Mouse (Mus musculus) C2C12 (cell line): ENCODE measurements at regions not wholly inside any gene's neighbourhood (a gene's known extent, or its start where the extent isn't known, plus 50 kb on each side); places are given as distances from the start of the nearest gene placed in this dataset.

Source experiments
- H3K27me3 ChIP-seq: one replicate; pipeline ENCODE4 v1.6.1; 2011; ENCODE audit not compliant: control insufficient read depth, insufficient read depth, insufficient read length
- H3K36me3 ChIP-seq: one replicate; pipeline ENCODE4 v1.6.1; 2011; ENCODE audit not compliant: control insufficient read depth, insufficient read depth
- H3K4me3 ChIP-seq: one replicate; pipeline ENCODE4 v1.5.1; 2011; ENCODE audit warnings: mild to moderate bottlenecking, control low read depth; ENCODE audit not compliant: poor library complexity, insufficient read depth, severe bottlenecking
- H3K79me2 ChIP-seq: one replicate; pipeline ENCODE4 v1.6.1; 2011; ENCODE audit not compliant: control insufficient read depth, insufficient read depth
- H3K79me3 ChIP-seq: one replicate; pipeline ENCODE4 v1.6.1; 2011; ENCODE audit warnings: low read depth, control low read depth
- H3ac ChIP-seq: one replicate; pipeline ENCODE3; 2011; ENCODE audit warnings: low read depth; ENCODE audit not compliant: control insufficient read depth, insufficient read length
- CEBPB ChIP-seq: IDR thresholded peaks from one replicate; pipeline ENCODE4 v1.6.1; 2011; ENCODE audit warnings: low read depth, mild to moderate bottlenecking, control low read depth, moderate library complexity
- CTCF ChIP-seq: IDR thresholded peaks from one replicate; pipeline ENCODE4 v1.5.1; 2011; ENCODE audit not compliant: control insufficient read depth, insufficient read depth, insufficient read length
- FOSL1 ChIP-seq: IDR thresholded peaks from one replicate; pipeline ENCODE4 v1.8.0; 2011; ENCODE audit warnings: mild to moderate bottlenecking, low read length; ENCODE audit not compliant: poor library complexity, insufficient read depth, severe bottlenecking
- MAX ChIP-seq: IDR thresholded peaks from one replicate; pipeline ENCODE4 v1.6.1; 2011; ENCODE audit warnings: mild to moderate bottlenecking, control low read depth
- MYOD1 ChIP-seq: IDR thresholded peaks from one replicate; pipeline ENCODE4 v1.6.1; 2011; ENCODE audit warnings: low read depth; ENCODE audit not compliant: control insufficient read depth, insufficient read length
- MYOG ChIP-seq: IDR thresholded peaks from one replicate; pipeline ENCODE4 v1.6.1; 2011; ENCODE audit not compliant: control insufficient read depth, insufficient read length; ENCODE audit errors: extremely low read depth
- USF1 ChIP-seq: IDR thresholded peaks from one replicate; pipeline ENCODE4 v1.6.1; 2011; ENCODE audit warnings: low read depth, mild to moderate bottlenecking, control low read depth, moderate library complexity

DNA sequence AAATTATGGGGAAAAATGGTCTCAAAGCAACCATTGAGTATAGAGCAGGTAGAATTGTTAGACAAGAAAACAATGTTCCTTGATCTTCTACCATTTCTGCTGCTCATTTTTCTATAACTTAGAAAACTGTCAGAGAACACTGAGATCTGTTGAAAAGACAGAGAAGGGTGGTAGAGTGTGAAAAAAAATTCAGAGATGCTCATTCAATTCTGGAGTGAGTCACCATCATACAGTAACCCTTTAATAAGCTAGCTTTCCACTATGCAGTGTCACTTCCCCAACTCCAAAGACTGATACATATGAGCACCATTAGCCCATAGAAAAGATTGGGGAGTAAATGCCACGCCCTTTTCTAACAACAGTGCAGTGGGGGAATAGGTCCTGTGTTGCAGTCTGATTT is 752.5 kb upstream of the Acvr2a start:
- no peak overlapping the region for H3K4me3 ChIP-seq
- TF ChIP-seq CEBPB (no peak), CTCF (no peak), MAX (no peak), FOSL1 (no peak), MYOD1 (no peak), MYOG (no peak)
- no peaks in the 10 kb centered on the region for H3K27me3 ChIP-seq

DNA sequence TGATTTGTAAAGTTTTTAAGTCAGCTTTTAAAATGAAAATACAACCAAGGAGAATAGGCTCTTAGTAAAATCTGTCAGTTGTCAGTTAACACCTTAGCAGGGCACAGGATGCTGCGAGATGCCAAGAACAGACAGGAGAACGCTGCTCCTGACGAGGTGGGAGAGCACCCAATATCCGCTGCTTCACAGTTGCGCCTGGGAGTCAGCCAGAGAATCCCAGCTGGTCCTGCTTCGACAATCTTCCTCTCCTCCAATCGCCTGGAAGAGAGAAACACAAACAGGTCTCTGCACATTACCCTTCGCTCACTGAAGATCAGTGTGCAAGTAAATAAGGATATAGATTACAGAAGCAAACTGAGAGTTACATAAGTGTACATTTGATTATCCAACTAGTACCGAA is 750.5 kb upstream of the Acvr2a start:
- H3K4me3 ChIP-seq, result no peak overlapping the region
- no peaks in the 10 kb centered on the region for H3K79me2 ChIP-seq
- H3K27me3 ChIP-seq, result no peaks in the 10 kb centered on the region
- no peaks in the 10 kb centered on the region for H3K36me3 ChIP-seq
- no peaks in the 10 kb centered on the region for H3K79me3 ChIP-seq
- TF ChIP-seq MYOD1 (no peak), CEBPB (no peak), MYOG (no peak), USF1 (no peak), CTCF (no peak)
- no peak overlapping the region for H3ac ChIP-seq

More for the DNA sequence above, 752.5 kb upstream of the Acvr2a start:
- Histone ChIP-seq H3ac (no peak overlapping the region), H3K79me2 (no peaks in the 10 kb centered on the region), H3K36me3 (no peaks in the 10 kb centered on the region), H3K79me3 (no peaks in the 10 kb centered on the region)

- Histone ChIP-seq H3K36me3 (no peaks in the 10 kb centered on the region), H3K79me2 (no peaks in the 10 kb centered on the region), H3K79me3 (no peaks in the 10 kb centered on the region), H3K27me3 (no peaks in the 10 kb centered on the region), H3K4me3 (no peak overlapping the region), H3ac (no peak overlapping the region)
- TF ChIP-seq USF1, result no peak
- TF ChIP-seq MYOD1, result no peak
- TF ChIP-seq FOSL1, result no peak
- no peak for TF ChIP-seq CTCF
- no peak for TF ChIP-seq CEBPB
- TF ChIP-seq MAX, result no peak
- TF ChIP-seq MYOG, result no peak
These were observed 748.7 kb upstream of the Acvr2a start for GRCm38 (mm10) chr2:48065162-48065561.

- H3K36me3 ChIP-seq, result no peaks in the 10 kb centered on the region
- TF ChIP-seq MYOD1 (no peak), CEBPB (no peak), USF1 (no peak)
- H3K79me3 ChIP-seq, result no peaks in the 10 kb centered on the region
- no peaks in the 10 kb centered on the region for H3K27me3 ChIP-seq
- no peak overlapping the region for H3K4me3 ChIP-seq
- H3K79me2 ChIP-seq, result no peaks in the 10 kb centered on the region
- no peak overlapping the region for H3ac ChIP-seq
These were observed 731.6 kb upstream of the Acvr2a start for GRCm38 (mm10) chr2:48082120-48082799.

GRCm38 (mm10) chr2:48098287-48098686 is 715.6 kb upstream of the Acvr2a start:
- H3ac ChIP-seq, result no peak overlapping the region
- TF ChIP-seq USF1, result no peak
- H3K79me3 ChIP-seq, result no peaks in the 10 kb centered on the region
- no peaks in the 10 kb centered on the region for H3K27me3 ChIP-seq
- H3K36me3 ChIP-seq, result no peaks in the 10 kb centered on the region
- no peaks in the 10 kb centered on the region for H3K79me2 ChIP-seq
- H3K4me3 ChIP-seq, result no peak overlapping the region

DNA sequence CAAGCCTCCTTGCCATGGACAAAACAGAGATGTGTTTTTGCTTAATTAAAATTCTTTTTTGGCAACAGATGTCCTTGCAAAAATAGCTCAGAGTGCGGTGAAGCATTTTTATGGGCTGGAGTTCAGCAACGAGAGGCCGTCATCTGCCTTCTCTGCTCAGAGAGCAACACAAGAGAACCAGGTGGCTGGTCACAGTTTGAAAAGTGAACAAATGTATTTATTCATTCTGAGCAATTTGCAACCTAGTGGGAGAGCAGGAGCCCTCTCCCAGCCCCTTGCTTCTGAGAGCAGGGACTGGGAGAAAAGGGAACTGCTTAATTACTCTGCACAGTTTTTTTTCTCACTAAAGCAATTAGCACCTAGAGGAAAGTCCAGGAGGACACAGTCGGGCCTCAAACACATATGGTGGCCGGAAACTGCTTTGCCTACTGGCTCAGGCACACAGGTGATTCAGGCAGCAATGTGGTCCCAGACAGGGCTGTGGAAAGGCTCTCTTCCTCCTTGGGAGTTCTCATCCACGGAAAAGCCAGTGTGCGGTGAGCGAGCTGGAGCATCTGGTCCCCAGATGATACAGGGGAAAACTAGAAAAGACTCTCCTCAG is 714.9 kb upstream of the Acvr2a start:
- Histone ChIP-seq H3K4me3 (no peak overlapping the region), H3K79me3 (no peaks in the 10 kb centered on the region), H3K79me2 (no peaks in the 10 kb centered on the region), H3K36me3 (no peaks in the 10 kb centered on the region), H3K27me3 (no peaks in the 10 kb centered on the region), H3ac (no peak overlapping the region)
- TF ChIP-seq MAX (no peak), FOSL1 (no peak), USF1 (no peak), CEBPB (no peak), CTCF (no peak), MYOD1 (no peak), MYOG (no peak)
